Mouse (Mus musculus): ENCODE data around the gene Rnf113a1. TPM values are rescaled to one million over a fixed set of nuclear protein-coding genes. Genes with fewer than 3 reads are reported as not detected.
"Not testable (repeated sequence)": the region's sequence is repeated elsewhere in the genome, so short reads cannot be mapped to it uniquely, and the experiment has no call there.

The Rnf113a1 gene
- polyA plus RNA-seq (2015; fragmentation: Nextera tagmentation; extraction: Ambion mirVana): 12.5 and 12.6 TPM in 2 replicates

GRCm38 (mm10) chrX:37191105-37191743 lies at the start of gene Rnf113a1, which contains the start of gene Ndufa1:
Gene Rnf113a1, plus strand, starts transcription at chrX:37191245.
Gene Ndufa1, minus strand, starts transcription at chrX:37191163.
- Histone ChIP-seq H3K27me3 (no peaks in the 10 kb centered on the region), H3K4me1 (no peaks in the 10 kb centered on the region), H3K4me3 (peak within 1 kb of the TSS; percentile 53), H3K4me2 (peak within 1 kb of the TSS; percentile 49), H3K9me3 (no peaks in the 10 kb centered on the region), H3K9ac (peak within 1 kb of the TSS; percentile 39), H3K27ac (peak within 1 kb of the TSS; percentile 59; the same call in 1 of the 2 replicates), H3K36me3 (no peaks in the 10 kb centered on the region)
- 23% methylated on average over 62 of the region's 63 CpGs for WGBS
- ATAC-seq (ENCODE audit: insufficient number of reproducible peaks, low FRiP score, low TSS enrichment, low read depth): no peak

GRCm38 (mm10) chrX:37141732-37142131 lies 49.3 kb upstream of the Rnf113a1 start:
- Histone ChIP-seq H3K27ac (no peak overlapping the region), H3K9me3 (no peaks in the 10 kb centered on the region), H3K27me3 (no peaks in the 10 kb centered on the region), H3K4me3 (no peak overlapping the region), H3K36me3 (peaks cover 14% of the 10 kb centered on the region; the same call in 1 of the 2 replicates), H3K9ac (no peak overlapping the region), H3K4me1 (no peaks in the 10 kb centered on the region), H3K4me2 (no peak overlapping the region)
- ATAC-seq (ENCODE audit: insufficient number of reproducible peaks, low FRiP score, low TSS enrichment, low read depth): no peak
- WGBS: 82% methylated on average over 3 of the region's 3 CpGs

GRCm38 (mm10) chrX:37144498-37144897 lies 46.5 kb upstream of the Rnf113a1 start:
- H3K27ac ChIP-seq; H3K9ac ChIP-seq; H3K4me3 ChIP-seq; ATAC-seq (ENCODE audit: insufficient number of reproducible peaks, low FRiP score, low TSS enrichment, low read depth); H3K9me3 ChIP-seq; H3K4me2 ChIP-seq; H3K27me3 ChIP-seq; H3K4me1 ChIP-seq: not testable (repeated sequence)
- peaks cover 13% of the 10 kb centered on the region for H3K36me3 ChIP-seq
- WGBS: 64% methylated on average over 2 of the region's 4 CpGs

GRCm38 (mm10) chrX:37144954-37145353 lies 46.1 kb upstream of the Rnf113a1 start:
- no peak overlapping the region for H3K4me3 ChIP-seq
- ATAC-seq (ENCODE audit: insufficient number of reproducible peaks, low FRiP score, low TSS enrichment, low read depth): no peak
- no peak overlapping the region for H3K4me2 ChIP-seq
- no peaks in the 10 kb centered on the region for H3K27me3 ChIP-seq
- WGBS: 88% methylated on average over 2 of the region's 2 CpGs
- no peak overlapping the region for H3K27ac ChIP-seq
- no peaks in the 10 kb centered on the region for H3K4me1 ChIP-seq
- H3K36me3 ChIP-seq: peaks cover 13% of the 10 kb centered on the region
- H3K9ac ChIP-seq: no peak overlapping the region
- no peaks in the 10 kb centered on the region for H3K9me3 ChIP-seq

GRCm38 (mm10) chrX:37157839-37158238 lies 33.2 kb upstream of the Rnf113a1 start:
- 0 out of 2 replicates have a peak, but pooled peaks cover 4% of the 10 kb centered on the region for H3K36me3 ChIP-seq
- no peaks in the 10 kb centered on the region for H3K9me3 ChIP-seq
- ATAC-seq (ENCODE audit: insufficient number of reproducible peaks, low FRiP score, low TSS enrichment, low read depth): no peak
- no peaks in the 10 kb centered on the region for H3K27me3 ChIP-seq
- H3K27ac ChIP-seq: no peak overlapping the region
- H3K4me1 ChIP-seq: no peaks in the 10 kb centered on the region
- no peak overlapping the region for H3K9ac ChIP-seq
- H3K4me2 ChIP-seq: no peak overlapping the region
- H3K4me3 ChIP-seq: no peak overlapping the region
- 63% methylated on average over 4 of the region's 4 CpGs for WGBS

GRCm38 (mm10) chrX:37161169-37161568 lies 29.9 kb upstream of the Rnf113a1 start:
- 77% methylated on average over 10 of the region's 10 CpGs for WGBS
- no peaks in the 10 kb centered on the region for H3K9me3 ChIP-seq
- H3K4me2 ChIP-seq: no peak overlapping the region
- no peak overlapping the region for H3K9ac ChIP-seq
- no peak for ATAC-seq (ENCODE audit: insufficient number of reproducible peaks, low FRiP score, low TSS enrichment, low read depth)
- no peaks in the 10 kb centered on the region for H3K36me3 ChIP-seq
- H3K4me1 ChIP-seq: no peaks in the 10 kb centered on the region
- H3K27me3 ChIP-seq: no peaks in the 10 kb centered on the region
- no peak overlapping the region for H3K4me3 ChIP-seq
- no peak overlapping the region for H3K27ac ChIP-seq

GRCm38 (mm10) chrX:37163115-37163514 lies 27.9 kb upstream of the Rnf113a1 start:
- H3K27ac ChIP-seq: no peak overlapping the region
- 73% methylated on average over 18 of the region's 18 CpGs for WGBS
- H3K36me3 ChIP-seq: no peaks in the 10 kb centered on the region
- H3K27me3 ChIP-seq: no peaks in the 10 kb centered on the region
- no peak overlapping the region for H3K9ac ChIP-seq
- H3K4me1 ChIP-seq: no peaks in the 10 kb centered on the region
- no peak for ATAC-seq (ENCODE audit: insufficient number of reproducible peaks, low FRiP score, low TSS enrichment, low read depth)
- no peaks in the 10 kb centered on the region for H3K9me3 ChIP-seq
- no peak overlapping the region for H3K4me2 ChIP-seq
- H3K4me3 ChIP-seq: no peak overlapping the region

- H3K9ac ChIP-seq: no peak overlapping the region
- H3K27ac ChIP-seq: no peak overlapping the region
- H3K9me3 ChIP-seq: no peaks in the 10 kb centered on the region
- whole genome bisulfite sequencing: 31% methylated on average over 3 of the region's 3 CpGs
- H3K27me3 ChIP-seq: no peaks in the 10 kb centered on the region
- no peak overlapping the region for H3K4me2 ChIP-seq
- no peak for ATAC-seq (ENCODE audit: insufficient number of reproducible peaks, low FRiP score, low TSS enrichment, low read depth)
- no peak overlapping the region for H3K4me3 ChIP-seq
- H3K36me3 ChIP-seq: no peaks in the 10 kb centered on the region
- no peaks in the 10 kb centered on the region for H3K4me1 ChIP-seq
Measured at GRCm38 (mm10) chrX:37167085-37167484, 24.0 kb upstream of the Rnf113a1 start.

- WGBS: 60% methylated on average over 5 of the region's 5 CpGs
- no peak within 1 kb of the TSS for H3K4me3 ChIP-seq
- no peak for ATAC-seq (ENCODE audit: insufficient number of reproducible peaks, low FRiP score, low TSS enrichment, low read depth)
- H3K9ac ChIP-seq: no peak within 1 kb of the TSS
- no peaks in the 10 kb centered on the region for H3K36me3 ChIP-seq
- H3K27ac ChIP-seq: no peak within 1 kb of the TSS
- no peaks in the 10 kb centered on the region for H3K9me3 ChIP-seq
- no peak within 1 kb of the TSS for H3K4me2 ChIP-seq
- H3K4me1 ChIP-seq: no peaks in the 10 kb centered on the region
- no peaks in the 10 kb centered on the region for H3K27me3 ChIP-seq
Measured at GRCm38 (mm10) chrX:37168742-37169141, 22.3 kb upstream of the Rnf113a1 start, which contains the start of gene Akap14. Gene Akap14, minus strand, starts transcription at chrX:37168842.

- not testable (repeated sequence) for H3K4me3 ChIP-seq; H3K27me3 ChIP-seq; H3K4me1 ChIP-seq; H3K36me3 ChIP-seq; H3K4me2 ChIP-seq; H3K9me3 ChIP-seq; H3K27ac ChIP-seq; H3K9ac ChIP-seq; ATAC-seq (ENCODE audit: insufficient number of reproducible peaks, low FRiP score, low TSS enrichment, low read depth)
- 62% methylated on average over 7 of the region's 8 CpGs for WGBS
Measured at GRCm38 (mm10) chrX:37184401-37184800, 6.6 kb upstream of the Rnf113a1 start.

- no peaks in the 10 kb centered on the region for H3K27me3 ChIP-seq
Measured at GRCm38 (mm10) chrX:37190755-37191104, 315 bp upstream of the Rnf113a1 start.

GRCm38 (mm10) chrX:37191744-37192379 lies 817 bp downstream of the Rnf113a1 start:
- Histone ChIP-seq H3K4me1 (no peaks in the 10 kb centered on the region), H3K27me3 (no peaks in the 10 kb centered on the region), H3K4me2 (peak overlapping the region; percentile 49), H3K9me3 (no peaks in the 10 kb centered on the region), H3K27ac (no peak overlapping the region), H3K36me3 (no peaks in the 10 kb centered on the region), H3K9ac (peak overlapping the region; percentile 39), H3K4me3 (peak overlapping the region; percentile 53)
- WGBS: 28% methylated on average over 28 of the region's 28 CpGs
- no peak for ATAC-seq (ENCODE audit: insufficient number of reproducible peaks, low FRiP score, low TSS enrichment, low read depth)

More at GRCm38 (mm10) chrX:37190755-37191104, 315 bp upstream of the Rnf113a1 start:
- no peak for ATAC-seq (ENCODE audit: insufficient number of reproducible peaks, low FRiP score, low TSS enrichment, low read depth)
- no peaks in the 10 kb centered on the region for H3K9me3 ChIP-seq
- H3K9ac ChIP-seq: peak overlapping the region; percentile 26; the same call in 1 of the 2 replicates
- WGBS: 21% methylated on average over 20 of the region's 20 CpGs
- peak overlapping the region; percentile 49 for H3K4me2 ChIP-seq
- no peaks in the 10 kb centered on the region for H3K4me1 ChIP-seq
- H3K36me3 ChIP-seq: no peaks in the 10 kb centered on the region
- no peak overlapping the region for H3K27ac ChIP-seq
- H3K4me3 ChIP-seq: peak overlapping the region; percentile 53

All from limb, embryonic 15.5 days (tissue).